Mouse (Mus musculus): ENCODE data around the gene Trub2. TPM values are rescaled to one million over a fixed set of nuclear protein-coding genes. Genes with fewer than 3 reads are reported as not detected.

Trub2 gene
- 33.6 and 35.1 TPM in 2 replicates for polyA plus RNA-seq (2012; rRNA removed)

GRCm38 (mm10) chr2:29787937-29788681, at the start of gene Trub2:
Gene Trub2, minus strand, starts transcription at chr2:29788502.

GRCm38 (mm10) chr2:29820025-29820817, 31.9 kb upstream of the Trub2 start, which contains the start of gene Urm1:
Gene Urm1, plus strand, starts transcription at chr2:29820075.

GRCm38 (mm10) chr2:29802075-29802826, 13.9 kb upstream of the Trub2 start, which contains the start of gene Slc27a4:
Gene Slc27a4, plus strand, starts transcription at chr2:29802634.

GRCm38 (mm10) chr2:29787104-29787917, 991 bp downstream of the Trub2 start, which contains the start of gene Coq4:
Gene Coq4, plus strand, starts transcription at chr2:29787493.

GRCm38 (mm10) chr2:29751497-29751896, 36.8 kb downstream of the Trub2 start, which contains the start of gene Gm13420:
Gene Gm13420, minus strand, starts transcription at chr2:29751685.

Other genes with a start within 250 kb of the Trub2 start
- 83.0 and 88.8 TPM in 2 replicates for gene Rapgef1, start 168.8 kb downstream of the Trub2 start, polyA plus RNA-seq (2012; rRNA removed)
- gene Gm13420, start 36.8 kb downstream of the Trub2 start, polyA plus RNA-seq (2012; rRNA removed) = 0.32 and 0.35 TPM in 2 replicates
- not detected in 2 replicates for gene Gm13547, start 29.2 kb downstream of the Trub2 start, polyA plus RNA-seq (2012; rRNA removed)
- gene Coq4, start 1.0 kb downstream of the Trub2 start, polyA plus RNA-seq (2012; rRNA removed) = 39.2 and 42.0 TPM in 2 replicates
- 73.3 and 74.1 TPM in 2 replicates for gene Slc27a4, start 14.1 kb upstream of the Trub2 start, polyA plus RNA-seq (2012; rRNA removed)
- 64.7 and 70.3 TPM in 2 replicates for gene Urm1, start 31.6 kb upstream of the Trub2 start, polyA plus RNA-seq (2012; rRNA removed)
- 16.8 and 17.5 TPM in 2 replicates for gene Cercam, start 80.7 kb upstream of the Trub2 start, polyA plus RNA-seq (2012; rRNA removed)
- gene Odf2, start 100.7 kb upstream of the Trub2 start, polyA plus RNA-seq (2012; rRNA removed) = 105 and 107 TPM in 2 replicates
- gene Gle1, start 146.9 kb upstream of the Trub2 start, polyA plus RNA-seq (2012; rRNA removed) = 50.9 and 59.4 TPM in 2 replicates
- gene Sptan1, start 177.1 kb upstream of the Trub2 start, polyA plus RNA-seq (2012; rRNA removed) = 855 and 873 TPM in 2 replicates

Data from central nervous system, embryonic 18 days (tissue).